Mouse (Mus musculus) gastrocnemius, postnatal 36 days (tissue): ENCODE results near the gene Ccdc30. TPM values are rescaled to one million over a fixed set of nuclear protein-coding genes. Genes with fewer than 3 reads are reported as not detected.

Experiments
- DNase-seq, 2 experiments: peaks; one replicate each; pipeline ENCODE4 v3.0.0; 2022
- intact Hi-C: fragments of 180-260 bp; cut with DNase I; formaldehyde crosslinking; loops from one replicate; pipeline ENCODE4 v1.15.1; 2025
- long read RNA-seq, 2 experiments: library from polyadenylated mRNA; stranded (forward); transcript quantifications; one replicate each; pipeline ENCODE4 v2.0.0; 2021
- total RNA-seq, 2 experiments: library from RNA; stranded (reverse); gene quantifications; 2 replicates each; pipeline ENCODE4 v1.2.3; 2021

Ccdc30 gene
- total RNA-seq: under 1 TPM; 0.20 to 0.28 TPM
- long read RNA-seq, experiment 1: 0 reads
- long read RNA-seq, experiment 2: 0 reads

GRCm38 (mm10) chr4:119415072-119415753 is at the start of gene Ccdc30:
Gene Ccdc30 (minus strand): TSS chr4:119415521.
- DNase-seq: peak; percentile 65 to 73
- intact Hi-C loops: no loop called here

- intact Hi-C loops: no loop called here
These were observed 48.6 kb upstream of the Ccdc30 start for GRCm38 (mm10) chr4:119463756-119464419.

GRCm38 (mm10) chr4:119462858-119463755 is 47.8 kb upstream of the Ccdc30 start:
- DNase-seq: peak; percentile 27 to 65
- intact Hi-C loops: no loop called here

More at GRCm38 (mm10) chr4:119463756-119464419, 48.6 kb upstream of the Ccdc30 start:
- DNase-seq: no peak

- no peak for DNase-seq
- intact Hi-C loops: no loop called here
These were observed 47.1 kb upstream of the Ccdc30 start for GRCm38 (mm10) chr4:119462457-119462856.

GRCm38 (mm10) chr4:119460728-119461141 is 45.4 kb upstream of the Ccdc30 start:
- peak; percentile 26 to 32 for DNase-seq
- intact Hi-C loops: no loop called here

GRCm38 (mm10) chr4:119460296-119460695 is 45.0 kb upstream of the Ccdc30 start:
- intact Hi-C loops: no loop called here
- no peak for DNase-seq

- intact Hi-C loops: no loop called here
These were observed 38.2 kb upstream of the Ccdc30 start for GRCm38 (mm10) chr4:119453533-119453932.

GRCm38 (mm10) chr4:119453128-119453527 is 37.8 kb upstream of the Ccdc30 start:
- intact Hi-C loops: no loop called here

More at GRCm38 (mm10) chr4:119453533-119453932, 38.2 kb upstream of the Ccdc30 start:
- DNase-seq: no peak

GRCm38 (mm10) chr4:119450436-119450835 is 35.1 kb upstream of the Ccdc30 start:
- DNase-seq: no peak
- intact Hi-C loops: no loop called here

More at GRCm38 (mm10) chr4:119453128-119453527, 37.8 kb upstream of the Ccdc30 start:
- no peak for DNase-seq

- intact Hi-C loops: no loop called here
- DNase-seq: no peak
These were observed 32.5 kb upstream of the Ccdc30 start for GRCm38 (mm10) chr4:119447786-119448185.

- no peak for DNase-seq
- intact Hi-C loops: no loop called here
These were observed 31.9 kb upstream of the Ccdc30 start for GRCm38 (mm10) chr4:119447261-119447660.

GRCm38 (mm10) chr4:119442539-119442938 is 27.2 kb upstream of the Ccdc30 start:
- intact Hi-C loops: no loop called here
- no peak for DNase-seq

- no peak for DNase-seq
- intact Hi-C loops: no loop called here
These were observed 26.5 kb upstream of the Ccdc30 start for GRCm38 (mm10) chr4:119441836-119442235.

- intact Hi-C loops: no loop called here
- no peak for DNase-seq
These were observed 22.6 kb upstream of the Ccdc30 start for GRCm38 (mm10) chr4:119437936-119438335.

- DNase-seq: peak in 1 of 2 experiments; percentile 45
- intact Hi-C loops: loop anchor here (2.0 to 5.0 kb wide), 3 partner anchors 62 to 237 kb away; partner anchors contain the start of gene Rimkla
These were observed 15.4 kb upstream of the Ccdc30 start for GRCm38 (mm10) chr4:119430678-119431077.

GRCm38 (mm10) chr4:119427680-119428079 is 12.4 kb upstream of the Ccdc30 start:
- no peak for DNase-seq
- intact Hi-C loops: loop anchor here (5.0 kb wide), 1 partner anchor 200 kb away; no protein-coding TSS in a partner anchor

GRCm38 (mm10) chr4:119425601-119426000 is 10.3 kb upstream of the Ccdc30 start:
- intact Hi-C loops: loop anchor here (5.0 kb wide), 1 partner anchor 202 kb away; no protein-coding TSS in a partner anchor
- DNase-seq: no peak

GRCm38 (mm10) chr4:119425077-119425476 is 9.8 kb upstream of the Ccdc30 start:
- DNase-seq: no peak
- intact Hi-C loops: loop anchor here (5.0 kb wide), 1 partner anchor 202 kb away; no protein-coding TSS in a partner anchor

GRCm38 (mm10) chr4:119422294-119422964 is 7.1 kb upstream of the Ccdc30 start, which contains the start of the genes Ppcs and Zmynd12:
Gene Ppcs (minus strand): TSS chr4:119422420.
Gene Zmynd12 (plus strand): TSS chr4:119422814.
- intact Hi-C loops: loop anchor here (5.0 kb wide), 1 partner anchor 115 kb away; the partner anchor contains the start of genes Foxj3 and Frg2f1
- peak; percentile 83 to 84 for DNase-seq
